Mouse (Mus musculus) frontal cortex, postnatal 14 days (tissue): ENCODE measurements around the gene Rassf6.

ENCODE experiments used
- DNase-seq, 2 experiments: peaks; one replicate each; pipeline ENCODE4 v3.0.0; 2022; ENCODE audit warnings: low spot score in 2 of 2

Rassf6 gene

GRCm38 (mm10) chr5:90640286-90641217, at the start of gene Rassf6:
Rassf6 (minus strand) TSS chr5:90640657.
- no peak for DNase-seq

- DNase-seq: no peak
These were observed 49.1 kb upstream of the Rassf6 start for GRCm38 (mm10) chr5:90689426-90690128.

GRCm38 (mm10) chr5:90687913-90688312, 47.5 kb upstream of the Rassf6 start:
- no peak for DNase-seq

DNA sequence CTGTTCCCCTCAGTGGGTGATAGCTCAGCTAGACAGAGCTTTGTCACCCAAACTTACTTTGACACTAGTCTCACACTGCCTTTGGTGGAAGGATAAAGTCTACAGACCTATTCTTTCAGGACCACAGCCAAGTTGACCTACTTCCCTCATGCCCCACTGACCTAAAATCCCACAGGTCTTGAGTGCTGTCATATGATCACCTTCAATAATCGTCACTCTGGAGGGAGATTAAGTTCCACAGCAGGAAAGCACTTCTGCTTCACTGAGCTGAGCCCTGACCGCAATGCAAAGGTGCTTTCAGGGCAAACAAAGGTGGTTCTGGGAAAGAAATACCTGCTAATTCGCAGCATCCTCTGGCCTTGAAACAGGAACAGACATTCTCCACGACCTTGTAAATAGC, 44.5 kb upstream of the Rassf6 start:
- DNase-seq: no peak

- DNase-seq: no peak
These were observed 41.4 kb upstream of the Rassf6 start for GRCm38 (mm10) chr5:90681842-90682241.

DNA sequence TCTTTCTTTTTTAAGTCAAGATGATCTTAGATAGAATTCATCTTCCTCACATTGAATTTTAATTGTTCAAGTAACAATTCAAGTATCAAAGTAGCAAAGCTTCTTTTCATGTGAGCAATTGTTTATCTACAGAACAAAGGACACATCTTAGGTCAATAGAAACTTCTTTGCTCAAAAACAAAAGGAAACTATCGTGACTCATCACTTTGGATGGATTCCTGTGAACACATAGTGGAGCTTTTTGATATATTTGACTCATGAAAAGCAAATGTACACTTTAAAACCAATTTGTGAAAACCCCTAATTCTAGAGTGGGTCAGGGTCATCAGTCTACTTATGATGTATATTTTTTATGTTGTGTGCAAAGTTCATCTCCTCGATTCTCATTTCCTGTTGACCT, 37.1 kb upstream of the Rassf6 start:
- DNase-seq: no peak

- DNase-seq: no peak
These were observed 21.4 kb upstream of the Rassf6 start for GRCm38 (mm10) chr5:90661852-90662251.

- DNase-seq: peak in 1 of 2 experiments; percentile 32
These were observed 21.0 kb upstream of the Rassf6 start for GRCm38 (mm10) chr5:90661436-90661835.

GRCm38 (mm10) chr5:90660411-90660810, 20.0 kb upstream of the Rassf6 start:
- DNase-seq: no peak

DNA sequence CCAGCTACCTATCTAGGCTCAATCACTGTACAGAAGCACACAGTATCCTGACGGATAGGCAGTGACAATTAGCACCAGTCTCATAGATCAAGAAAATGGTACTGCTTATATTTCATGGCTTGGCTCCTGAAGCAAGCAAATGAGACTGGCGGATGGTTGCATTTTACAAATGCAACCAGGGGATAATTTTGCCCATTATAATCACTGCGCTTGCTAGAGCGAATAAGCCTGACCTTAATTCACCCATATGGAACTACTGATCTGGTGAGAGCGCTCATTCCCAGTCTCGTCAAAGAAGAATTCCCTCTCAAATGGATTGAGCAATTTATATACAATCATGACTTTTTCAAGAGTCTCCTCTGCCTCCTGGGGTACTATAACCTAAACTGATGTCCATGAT, 16.2 kb upstream of the Rassf6 start:
- DNase-seq: no peak

- DNase-seq: no peak
These were observed 15.4 kb upstream of the Rassf6 start for GRCm38 (mm10) chr5:90655891-90656290.

- no peak for DNase-seq
These were observed 14.3 kb upstream of the Rassf6 start for GRCm38 (mm10) chr5:90654798-90655197.

DNA sequence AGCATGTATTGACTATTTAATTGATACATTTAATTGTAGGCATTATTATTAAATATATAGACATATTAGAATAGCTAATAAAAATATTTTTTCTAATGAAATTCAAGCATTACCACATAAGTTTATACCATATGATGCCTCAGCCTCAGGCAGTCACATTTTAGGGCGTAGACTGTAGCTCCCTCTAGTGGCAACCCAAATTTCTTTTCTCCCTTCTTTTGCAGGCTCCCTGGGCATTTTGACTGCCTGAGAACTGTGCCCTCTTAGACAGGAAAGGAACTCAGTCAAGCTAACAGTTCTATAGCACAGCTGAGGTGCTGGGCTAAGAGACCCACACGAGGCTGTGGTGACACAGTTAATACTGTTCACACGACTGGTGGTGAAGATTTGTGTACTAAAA, 12.3 kb upstream of the Rassf6 start:
- peak in 1 of 2 experiments; percentile 49 for DNase-seq

- DNase-seq: no peak
These were observed 10.2 kb upstream of the Rassf6 start for GRCm38 (mm10) chr5:90650466-90651150.

- no peak for DNase-seq
These were observed 7.0 kb upstream of the Rassf6 start for GRCm38 (mm10) chr5:90647473-90647872.

- DNase-seq: no peak
These were observed 5.9 kb upstream of the Rassf6 start for GRCm38 (mm10) chr5:90646398-90646797.

- no peak for DNase-seq
These were observed 5.1 kb upstream of the Rassf6 start for GRCm38 (mm10) chr5:90645579-90645978.

DNA sequence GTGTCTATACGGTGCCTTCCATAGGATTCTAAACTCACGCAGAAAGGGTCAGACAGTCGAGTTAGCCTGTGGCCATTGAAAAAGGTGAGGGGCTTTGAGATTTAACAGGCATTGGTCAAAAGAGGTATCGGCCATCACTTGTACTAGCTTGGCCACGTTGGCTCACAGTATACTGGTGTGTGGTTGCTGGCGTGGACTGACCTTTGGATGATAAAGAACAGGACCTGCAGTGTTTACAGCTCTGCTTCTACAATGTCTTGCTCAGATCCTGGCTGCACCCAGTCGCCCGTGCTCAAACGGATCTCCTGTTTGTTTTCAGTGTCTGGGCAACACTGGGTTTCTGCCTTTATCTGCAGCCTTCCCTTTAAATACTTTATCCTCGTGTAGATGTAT, 757 bp upstream of the Rassf6 start:
- DNase-seq: no peak

DNA sequence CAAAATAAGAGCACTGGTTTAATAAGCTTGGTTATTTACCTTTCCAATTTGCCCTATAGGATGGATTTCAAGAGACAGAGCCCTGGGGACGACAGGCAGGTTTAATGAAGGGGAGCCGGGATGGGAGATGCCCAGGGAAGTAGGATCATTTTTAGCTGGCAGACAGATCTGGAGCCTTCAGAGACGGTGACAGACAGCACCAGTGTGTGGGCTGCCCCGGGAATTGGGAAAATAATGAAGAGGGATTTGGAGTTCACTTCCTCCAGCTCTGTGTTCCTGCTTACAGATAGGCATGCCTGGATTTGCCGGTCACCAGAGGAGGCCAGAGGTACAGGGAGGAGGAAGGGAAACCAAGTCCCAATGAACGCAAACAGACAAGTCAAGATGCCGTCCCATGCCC, 5.6 kb downstream of the Rassf6 start:
- no peak for DNase-seq

GRCm38 (mm10) chr5:90628530-90628929, 11.9 kb downstream of the Rassf6 start:
- DNase-seq: no peak

DNA sequence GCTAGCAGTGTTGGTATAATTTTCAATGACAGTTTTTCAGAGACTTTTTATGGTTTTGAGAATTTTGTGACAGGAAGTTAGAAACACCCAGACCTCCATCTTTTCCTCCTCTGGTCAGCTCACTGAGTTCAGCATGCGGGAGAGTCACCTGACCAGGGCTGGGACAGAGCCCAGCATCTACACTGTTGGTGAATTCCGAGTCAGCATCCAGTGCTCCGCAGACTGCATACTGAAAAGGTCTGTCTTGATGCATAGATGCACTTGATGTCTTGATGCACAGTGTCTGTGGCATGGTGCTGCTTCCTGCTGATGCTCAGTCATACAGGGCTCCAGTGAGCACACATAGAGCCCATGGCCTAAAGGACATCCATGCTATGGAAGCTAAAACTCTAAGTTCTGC, 12.4 kb downstream of the Rassf6 start:
- DNase-seq: no peak

GRCm38 (mm10) chr5:90627423-90627822, 13.0 kb downstream of the Rassf6 start:
- no peak for DNase-seq
